ENCODE assay signal across 9 mouse cellular contexts in genomic region chr8:84705960-84706359, GRCm38 (mm10). TPM values are rescaled to one million over a fixed set of nuclear protein-coding genes. Genes with fewer than 3 reads are reported as not detected.
DNase-seq lines count a peak whose midpoint lies in the region; ATAC-seq and TF ChIP-seq lines count a peak whose summit lies in the region.
"Had no signal": no experiment of that assay in that cellular context is flagged by ENCODE, and none has a peak within 500 bp of the region (broad histone marks: within the 10 kb centered on the region; RNA-seq: fewer than 3 reads in every experiment).

No protein-coding gene starts in this region.

- no peak for TF ChIP-seq EP300 in CH12.LX (IDR thresholded peaks at IDR 0.05; ENCODE audit: low read length)

- H3K9ac ChIP-seq in CH12.LX (ENCODE audit: insufficient read depth, low read depth) = peak overlapping the region; percentile 65
- peak overlapping the region; percentile 78 for H3K9ac ChIP-seq in liver, embryonic 15.5 days

- peaks cover 69% of the 10 kb centered on the region for H3K4me1 ChIP-seq in heart, embryonic 10.5 days
- H3K4me1 ChIP-seq in CH12.LX (ENCODE audit: control insufficient read depth in 1 of 2, insufficient read depth in 2 of 2) = peaks cover 13 to 58% of the 10 kb centered on the region in 2 experiments; a peak in 3 of 4 replicates
- peaks cover 71% of the 10 kb centered on the region for H3K4me1 ChIP-seq in hindbrain, embryonic 10.5 days (replicated peaks)
- peaks cover 71% of the 10 kb centered on the region for H3K4me1 ChIP-seq in liver, embryonic 15.5 days (replicated peaks)

- no peak for TF ChIP-seq RAD21 in CH12.LX (IDR thresholded peaks at IDR 0.05; ENCODE audit: low read depth, low read length)

- DNase-seq in heart, embryonic 10.5 days (ENCODE audit: low spot score) = no peak
- DNase-seq in heart, postnatal 25 days (ENCODE audit: low spot score) = no peak
- DNase-seq in CH12.LX (ENCODE audit: extremely low read depth) = no peak
- no peak for DNase-seq in hindbrain, embryonic 10.5 days (ENCODE audit: low spot score)
- no peak for DNase-seq in ovary, postnatal 14 days (ENCODE audit: low spot score)
- DNase-seq in adrenal gland, postnatal 10 days = no peak
- no peak for DNase-seq in urinary bladder, postnatal 4 days (ENCODE audit: low spot score in 2 of 2)
- DNase-seq: adrenal gland, adult 8-10 months had no signal

- dilution Hi-C loops in CH12.LX (cut with MboI; ENCODE audit: extremely low pct_ligation_motif_present, extremely low pct_unique_long_range_greater_than_20kb, low sequenced_read_pairs) = no loop called here

- peaks cover 18% of the 10 kb centered on the region for H3K79me2 ChIP-seq in CH12.LX (replicated peaks; ENCODE audit: control insufficient read depth, extremely low read depth, insufficient read depth, poor library complexity, severe bottlenecking)

- H3K4me3 ChIP-seq in heart, embryonic 10.5 days = peak overlapping the region; percentile 53
- peak overlapping the region in 2 of 3 experiments; percentile 31 to 48 for H3K4me3 ChIP-seq in CH12.LX (replicated peaks in 1 of 3; ENCODE audit: low read depth in 2 of 3, low read length in 2 of 3, poor library complexity in 1 of 3)
- H3K4me3 ChIP-seq in hindbrain, embryonic 10.5 days = peak overlapping the region; percentile 48; the same call in 1 of the 2 replicates
- H3K4me3 ChIP-seq in liver, embryonic 15.5 days (replicated peaks) = peak overlapping the region; percentile 78

- no peaks in the 10 kb centered on the region for H3K36me3 ChIP-seq in heart, embryonic 10.5 days
- H3K36me3 ChIP-seq in CH12.LX (replicated peaks in 1 of 2; ENCODE audit: control insufficient read depth in 1 of 2, insufficient read depth in 1 of 2, low read length in 1 of 2) = peaks cover 9 to 31% of the 10 kb centered on the region in 2 experiments
- no peaks in the 10 kb centered on the region for H3K36me3 ChIP-seq in hindbrain, embryonic 10.5 days
- peaks cover 20% of the 10 kb centered on the region for H3K36me3 ChIP-seq in liver, embryonic 15.5 days (replicated peaks)

- intact Hi-C loops in heart, postnatal 25 days (cut with DNase I) = loop anchor here (5.0 kb wide), 1 partner anchor 504 kb away; no protein-coding TSS in a partner anchor

- H3K4me2 ChIP-seq in CH12.LX (ENCODE audit: insufficient read depth, low read depth, poor library complexity, severe bottlenecking) = peak overlapping the region; percentile 81
- peak overlapping the region; percentile 95 for H3K4me2 ChIP-seq in liver, embryonic 15.5 days

- WGBS in heart, embryonic 10.5 days = 2% methylated on average over 12 of the region's 12 CpGs
- 2% methylated on average over 12 of the region's 12 CpGs for WGBS in hindbrain, embryonic 10.5 days
- WGBS in liver, embryonic 15.5 days (ENCODE audit: insufficient replicate concordance) = under 1% methylated on average over 12 of the region's 12 CpGs

- peaks cover 95% of the 10 kb centered on the region for H3K27me3 ChIP-seq in heart, embryonic 10.5 days (ENCODE audit: insufficient read depth, poor library complexity, severe bottlenecking)
- peaks cover 2% of the 10 kb centered on the region for H3K27me3 ChIP-seq in CH12.LX (replicated peaks)
- H3K27me3 ChIP-seq in hindbrain, embryonic 10.5 days (ENCODE audit: insufficient read depth, poor library complexity, severe bottlenecking) = peaks cover 99% of the 10 kb centered on the region
- peaks cover 36% of the 10 kb centered on the region for H3K27me3 ChIP-seq in liver, embryonic 15.5 days

- peak overlapping the region; percentile 82 for H3K27ac ChIP-seq in heart, embryonic 10.5 days
- H3K27ac ChIP-seq in CH12.LX (ENCODE audit: insufficient read depth, low read depth) = no peak overlapping the region
- H3K27ac ChIP-seq in hindbrain, embryonic 10.5 days = no peak overlapping the region
- H3K27ac ChIP-seq in liver, embryonic 15.5 days (replicated peaks) = peak overlapping the region; percentile 98

- in situ Hi-C loops in CH12.LX (cut with MboI; ENCODE audit: low pct_ligation_motif_present, low pct_unique_long_range_greater_than_20kb, low sequenced_read_pairs) = no loop called here

- no peak for TF ChIP-seq CTCF in CH12.LX (conservative IDR thresholded peaks at IDR 0.05 in 1 of 2, IDR thresholded peaks at IDR 0.05 in 1 of 2; ENCODE audit: low read depth in 2 of 2, low read length in 2 of 2)

- TF ChIP-seq POLR2A in CH12.LX (IDR thresholded peaks at IDR 0.05; ENCODE audit: low read depth, low read length) = 0 out of 2 replicates have a peak, but pooled peaks have one; percentile 1

- ATAC-seq in liver, embryonic 15.5 days (ENCODE audit: insufficient read depth) = no peak

- H3K9me3 ChIP-seq in heart, embryonic 10.5 days = no peaks in the 10 kb centered on the region
- H3K9me3 ChIP-seq in CH12.LX (replicated peaks; ENCODE audit: low read length) = peaks cover 2% of the 10 kb centered on the region
- no peaks in the 10 kb centered on the region for H3K9me3 ChIP-seq in hindbrain, embryonic 10.5 days
- no peaks in the 10 kb centered on the region for H3K9me3 ChIP-seq in liver, embryonic 15.5 days (replicated peaks)

TF ChIP-seq in CH12.LX, 34 proteins besides CTCF, POLR2A, EP300 and RAD21:
- TF ChIP-seq MXI1 (IDR thresholded peaks at IDR 0.05; ENCODE audit: low read depth, low read length) (no peak), ZNF384 (IDR thresholded peaks at IDR 0.05; ENCODE audit: low read depth, low read length) (0 out of 2 replicates have a peak, but pooled peaks have one; percentile 11), HCFC1 (IDR thresholded peaks at IDR 0.05; ENCODE audit: low read depth, low read length) (no peak)

RNA-seq across cellular contexts. Expression of gene Lyl1, which starts 4.7 kb away (rescaled TPM):
- 18.5 and 19.3 TPM in 2 replicates for polyA plus RNA-seq in heart, embryonic 10.5 days (2016; fragmentation: Nextera tagmentation; extraction: Ambion mirVana)
- total RNA-seq in heart, postnatal 25 days (2021) = 1 to 10 TPM; 4.2 to 4.5 TPM
- 38.5 and 45.5 TPM in 2 replicates for total RNA-seq in CH12.LX (2012; rRNA removed)
- total RNA-seq in CH12.LX (2014; rRNA removed) = 20.3 and 20.6 TPM in 2 replicates
- 53.2 and 54.5 TPM in 2 replicates for polyA plus RNA-seq in CH12.LX (2012; ENCODE audit: insufficient read length, low read depth)
- polyA plus RNA-seq in hindbrain, embryonic 10.5 days (2016; fragmentation: Nextera tagmentation; extraction: Ambion mirVana) = 5.6 and 6.5 TPM in 2 replicates
- 55.3 and 58.3 TPM in 2 replicates for polyA plus RNA-seq in liver, embryonic 15.5 days (2015; fragmentation: Nextera tagmentation; extraction: Ambion mirVana)
- 1 to 10 TPM; 7.8 to 8.5 TPM for total RNA-seq in adrenal gland, postnatal 10 days (2021)

RNA-seq across cellular contexts. Expression of gene G430095P16Rik, which starts 16.8 kb away (rescaled TPM):
- 2.1 and 3.2 TPM in 2 replicates for polyA plus RNA-seq in heart, embryonic 10.5 days (2016; fragmentation: Nextera tagmentation; extraction: Ambion mirVana)
- under 1 TPM in 1 of 2 experiments, not detected in 1; 0.39 TPM for total RNA-seq in heart, postnatal 25 days (2021)
- 0.17 TPM in 1 of 2 replicates, not detected in the other for total RNA-seq in CH12.LX (2012; rRNA removed)
- 0.39 TPM in 1 of 2 replicates, not detected in the other for total RNA-seq in CH12.LX (2014; rRNA removed)
- not detected in 2 replicates for polyA plus RNA-seq in CH12.LX (2012; ENCODE audit: insufficient read length, low read depth)
- 0.54 and 1.9 TPM in 2 replicates for polyA plus RNA-seq in hindbrain, embryonic 10.5 days (2016; fragmentation: Nextera tagmentation; extraction: Ambion mirVana)
- polyA plus RNA-seq in liver, embryonic 15.5 days (2015; fragmentation: Nextera tagmentation; extraction: Ambion mirVana) = 8.1 and 8.7 TPM in 2 replicates
- total RNA-seq in adrenal gland, postnatal 10 days (2021) = under 1 TPM; 0.51 to 0.88 TPM

RNA-seq across cellular contexts. Expression of gene Nacc1, which starts 18.3 kb away (rescaled TPM):
- 22.2 and 25.0 TPM in 2 replicates for polyA plus RNA-seq in heart, embryonic 10.5 days (2016; fragmentation: Nextera tagmentation; extraction: Ambion mirVana)
- total RNA-seq in heart, postnatal 25 days (2021) = 10 to 100 TPM; 32.0 to 32.6 TPM
- 45.1 and 49.0 TPM in 2 replicates for total RNA-seq in CH12.LX (2012; rRNA removed)
- total RNA-seq in CH12.LX (2014; rRNA removed) = 21.9 and 23.3 TPM in 2 replicates
- polyA plus RNA-seq in CH12.LX (2012; ENCODE audit: insufficient read length, low read depth) = 73.0 and 84.1 TPM in 2 replicates
- 25.2 and 28.9 TPM in 2 replicates for polyA plus RNA-seq in hindbrain, embryonic 10.5 days (2016; fragmentation: Nextera tagmentation; extraction: Ambion mirVana)
- polyA plus RNA-seq in liver, embryonic 15.5 days (2015; fragmentation: Nextera tagmentation; extraction: Ambion mirVana) = 6.2 and 7.2 TPM in 2 replicates
- total RNA-seq in adrenal gland, postnatal 10 days (2021) = 10 to 100 TPM; 59.1 to 62.9 TPM

RNA-seq across cellular contexts. Expression of gene Trmt1, which starts 19.9 kb away (rescaled TPM):
- polyA plus RNA-seq in heart, embryonic 10.5 days (2016; fragmentation: Nextera tagmentation; extraction: Ambion mirVana) = 59.8 and 64.6 TPM in 2 replicates
- total RNA-seq in heart, postnatal 25 days (2021) = 10 to 100 TPM; 32.6 to 37.6 TPM
- total RNA-seq in CH12.LX (2012; rRNA removed) (157 and 160 TPM in 2 replicates), CH12.LX (2014; rRNA removed) (77.0 and 94.5 TPM in 2 replicates)
- 140 and 157 TPM in 2 replicates for polyA plus RNA-seq in CH12.LX (2012; ENCODE audit: insufficient read length, low read depth)
- polyA plus RNA-seq in hindbrain, embryonic 10.5 days (2016; fragmentation: Nextera tagmentation; extraction: Ambion mirVana) = 57.8 and 65.9 TPM in 2 replicates
- 27.9 and 36.1 TPM in 2 replicates for polyA plus RNA-seq in liver, embryonic 15.5 days (2015; fragmentation: Nextera tagmentation; extraction: Ambion mirVana)
- 10 to 100 TPM; 63.4 to 82.8 TPM for total RNA-seq in adrenal gland, postnatal 10 days (2021)

RNA-seq across cellular contexts. Expression of gene Ier2, which starts 43.3 kb away (rescaled TPM):
- polyA plus RNA-seq in heart, embryonic 10.5 days (2016; fragmentation: Nextera tagmentation; extraction: Ambion mirVana) = 71.6 and 103 TPM in 2 replicates
- 10 to 100 TPM; 14.3 to 18.3 TPM for total RNA-seq in heart, postnatal 25 days (2021)
- 22.7 and 30.3 TPM in 2 replicates for total RNA-seq in CH12.LX (2012; rRNA removed)
- total RNA-seq in CH12.LX (2014; rRNA removed) = 30.9 and 35.4 TPM in 2 replicates
- 25.7 and 26.3 TPM in 2 replicates for polyA plus RNA-seq in CH12.LX (2012; ENCODE audit: insufficient read length, low read depth)
- polyA plus RNA-seq in hindbrain, embryonic 10.5 days (2016; fragmentation: Nextera tagmentation; extraction: Ambion mirVana) = 89.9 and 94.7 TPM in 2 replicates
- 22.8 and 23.1 TPM in 2 replicates for polyA plus RNA-seq in liver, embryonic 15.5 days (2015; fragmentation: Nextera tagmentation; extraction: Ambion mirVana)
- 10 to 100 TPM; 33.3 to 63.4 TPM for total RNA-seq in adrenal gland, postnatal 10 days (2021)

Comparison
In these comparisons a context has a peak if more than half of its experiments do, and no peak if none do; other contexts are left out.
1. H3K27ac ChIP-seq: peak in heart, embryonic 10.5 days (single experiment) and liver, embryonic 15.5 days (single experiment); none in CH12.LX (single experiment) and hindbrain, embryonic 10.5 days (single experiment).
2. Peak in every context shown above with its lines, with median percentiles within 50 percentile points of each other: H3K4me3 ChIP-seq.